1 mouse cellular context compared by ENCODE assay signal in the genomic region with DNA sequence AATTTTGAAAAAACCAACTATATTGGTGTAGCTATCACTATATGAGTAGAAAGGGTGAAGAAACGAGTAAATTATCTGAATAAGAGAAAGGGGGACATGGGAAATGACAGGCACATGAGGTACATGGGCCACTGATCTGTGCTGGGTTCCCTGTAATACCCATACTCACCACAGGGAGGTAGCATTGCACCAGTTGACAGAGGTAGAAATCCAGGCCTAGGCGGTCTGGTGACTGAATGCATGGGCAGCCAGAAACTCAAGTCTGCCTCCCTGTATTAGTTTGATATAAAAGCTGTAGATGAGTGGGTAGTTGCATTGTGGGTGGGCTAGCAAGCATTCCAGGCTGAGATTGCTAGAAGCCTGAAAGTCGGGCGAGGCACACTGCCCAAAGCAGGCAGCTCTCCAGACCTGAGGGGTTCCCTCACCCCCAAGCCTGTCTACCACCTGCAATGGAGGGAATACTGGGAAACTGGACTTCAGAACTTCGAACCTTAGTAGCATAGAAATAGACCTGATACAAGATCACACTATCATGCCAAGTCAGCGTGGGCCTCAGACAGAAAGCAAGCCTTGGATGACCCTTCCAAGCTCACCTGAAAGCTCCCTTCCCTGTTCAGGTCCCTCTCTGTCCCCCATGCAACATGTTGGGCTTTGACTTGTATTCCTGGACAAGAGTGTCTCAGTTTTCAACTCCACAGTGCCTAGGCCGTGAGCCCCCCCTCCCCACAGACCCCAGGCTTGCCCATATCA.
TF ChIP-seq lines count a peak whose summit lies in the region.

No protein-coding gene starts in this region.

TF ChIP-seq in CH12.LX, 34 proteins besides CTCF, POLR2A, EP300 and RAD21:
- TF ChIP-seq MXI1 (IDR thresholded peaks at IDR 0.05; ENCODE audit: low read depth, low read length) (no peak), MAZ (IDR thresholded peaks at IDR 0.05; ENCODE audit: low read depth, low read length) (no peak), PAX5 (IDR thresholded peaks at IDR 0.05; ENCODE audit: low read length) (no peak), NELFE (IDR thresholded peaks at IDR 0.05; ENCODE audit: low read depth, low read length) (peak; percentile 18; the same call in 1 of the 2 replicates), E2F4 (IDR thresholded peaks at IDR 0.05; ENCODE audit: insufficient replicate concordance, low read depth, low read length) (no peak), ZNF384 (IDR thresholded peaks at IDR 0.05; ENCODE audit: low read depth, low read length) (no peak), JUN (IDR thresholded peaks at IDR 0.05; ENCODE audit: insufficient read depth, low read depth, low read length) (no peak), MAX (IDR thresholded peaks at IDR 0.05; ENCODE audit: low read length) (no peak), BHLHE40 (IDR thresholded peaks at IDR 0.05; ENCODE audit: low read depth, low read length) (peak; percentile 45; the same call in 1 of the 2 replicates), NRF1 (IDR thresholded peaks at IDR 0.05; ENCODE audit: low read depth, low read length) (0 out of 2 replicates have a peak, but pooled peaks have one; percentile 14), CHD1 (IDR thresholded peaks at IDR 0.05; ENCODE audit: low read depth, low read length) (0 out of 2 replicates have a peak, but pooled peaks have one; percentile 38), TCF12 (IDR thresholded peaks at IDR 0.05; ENCODE audit: low read depth, low read length) (no peak), POLR2AphosphoS2 (IDR thresholded peaks at IDR 0.05; ENCODE audit: low read depth, low read length) (peak; percentile 64; the same call in 1 of the 2 replicates), HCFC1 (IDR thresholded peaks at IDR 0.05; ENCODE audit: low read depth, low read length) (no peak), KAT2A (IDR thresholded peaks at IDR 0.05; ENCODE audit: insufficient replicate concordance, low read length) (no peak), UBTF (IDR thresholded peaks at IDR 0.05; ENCODE audit: low read depth, low read length) (no peak), TBP (conservative IDR thresholded peaks at IDR 0.05; ENCODE audit: low read depth, low read length) (no peak), ZC3H11A (IDR thresholded peaks at IDR 0.05; ENCODE audit: low read depth, low read length) (peak; percentile 50), USF1 (IDR thresholded peaks at IDR 0.05; ENCODE audit: low read depth, low read length) (no peak), ZKSCAN1 (IDR thresholded peaks at IDR 0.05; ENCODE audit: borderline replicate concordance, low read depth, low read length) (no peak), SMC3 (IDR thresholded peaks at IDR 0.05; ENCODE audit: low read depth, low read length) (peak; percentile 85), SIN3A (IDR thresholded peaks at IDR 0.05; ENCODE audit: low read length) (no peak), IRF4 (IDR thresholded peaks at IDR 0.05; ENCODE audit: low read depth, low read length) (peak; percentile 15; the same call in 1 of the 2 replicates), CHD2 (IDR thresholded peaks at IDR 0.05; ENCODE audit: low read length) (no peak), MEF2A (IDR thresholded peaks at IDR 0.05; ENCODE audit: borderline replicate concordance, low read depth, low read length) (no peak), JUND (conservative IDR thresholded peaks at IDR 0.05; ENCODE audit: low read depth, low read length) (no peak), ZMIZ1 (IDR thresholded peaks at IDR 0.05; ENCODE audit: low read depth, low read length) (peak; percentile 45)
